Mouse (Mus musculus) megakaryocyte, embryonic 14.5 days (primary cell): Measurements from ENCODE around the gene Olfr653. TPM values are rescaled to one million over a fixed set of nuclear protein-coding genes. Genes with fewer than 3 reads are reported as not detected.

Source experiments
- H3K27me3 ChIP-seq: replicated peaks from 2 replicates; pipeline ENCODE3; 2012; ENCODE audit warnings: inconsistent platforms
- H3K36me3 ChIP-seq: replicated peaks from 2 replicates; pipeline ENCODE3; 2012; ENCODE audit warnings: low read length, inconsistent platforms, mixed read lengths
- H3K4me1 ChIP-seq: 2 replicates; pipeline ENCODE4 v1.6.1; 2012; ENCODE audit warnings: inconsistent platforms
- H3K4me3 ChIP-seq: replicated peaks from 2 replicates; pipeline ENCODE3; 2012; ENCODE audit warnings: moderate library complexity, mild to moderate bottlenecking, inconsistent platforms
- H3K9me3 ChIP-seq: 2 replicates; pipeline ENCODE4 v1.6.1; 2012; ENCODE audit warnings: inconsistent platforms
- FLI1 ChIP-seq: IDR thresholded peaks from 2 replicates; pipeline ENCODE4 v1.6.1; 2012; ENCODE audit warnings: low read length, inconsistent platforms, mixed read lengths
- GATA1 ChIP-seq: IDR thresholded peaks from 3 replicates; pipeline ENCODE4 v1.6.1; 2012; ENCODE audit warnings: mixed read lengths, low read length, inconsistent platforms, borderline replicate concordance
- polyA plus RNA-seq: library from polyadenylated mRNA; stranded (reverse); fragments of >175 nt; gene quantifications from 2 replicates; pipeline ENCODE4 v1.2.3, GENCODE M21; 2012; ENCODE audit warnings: low replicate concordance; ENCODE audit not compliant: insufficient read depth

Gene Olfr653
- polyA plus RNA-seq, 1 experiment, result not detected

GRCm38 (mm10) chr7:104613655-104614054, 36.5 kb downstream of the Olfr653 start, which contains the start of gene Olfr656:
Olfr656 (plus strand) TSS chr7:104613955.
- Histone ChIP-seq H3K4me1 (no peaks in the 10 kb centered on the region), H3K9me3 (peaks cover 6% of the 10 kb centered on the region; the same call in 1 of the 2 replicates), H3K36me3 (no peaks in the 10 kb centered on the region), H3K4me3 (no peak within 1 kb of the TSS), H3K27me3 (no peaks in the 10 kb centered on the region)
- TF ChIP-seq GATA1 (no peak), FLI1 (no peak)

GRCm38 (mm10) chr7:104624494-104624893, 47.4 kb downstream of the Olfr653 start, which contains the start of gene Olfr657:
Olfr657 (plus strand) TSS chr7:104624794.
- H3K4me1 ChIP-seq, result no peaks in the 10 kb centered on the region
- H3K27me3 ChIP-seq, result no peaks in the 10 kb centered on the region
- TF ChIP-seq FLI1 (no peak), GATA1 (no peak)

More at GRCm38 (mm10) chr7:104624494-104624893, 47.4 kb downstream of the Olfr653 start, which contains the start of gene Olfr657:
- no peaks in the 10 kb centered on the region for H3K9me3 ChIP-seq
- no peaks in the 10 kb centered on the region for H3K36me3 ChIP-seq
- H3K4me3 ChIP-seq, result no peak within 1 kb of the TSS

Other genes with a start within 250 kb of the Olfr653 start
- 0.28 TPM in 1 of 2 replicates, not detected in the other for gene Trim34b, start 247.8 kb upstream of the Olfr653 start, polyA plus RNA-seq
- gene Trim12c, start 224.0 kb upstream of the Olfr653 start, polyA plus RNA-seq, result 0.27 TPM in 1 of 2 replicates, not detected in the other
- 0.04 TPM in 1 of 2 replicates, not detected in the other for gene Trim30b, start 207.4 kb upstream of the Olfr653 start, polyA plus RNA-seq
- gene Trim30c, start 176.5 kb upstream of the Olfr653 start, polyA plus RNA-seq, result not detected in 2 replicates
- gene Trim30a, start 112.1 kb upstream of the Olfr653 start, polyA plus RNA-seq, result 0.81 TPM in 1 of 2 replicates, not detected in the other
- 0.09 TPM in 1 of 2 replicates, not detected in the other for gene Trim30d, start 69.5 kb upstream of the Olfr653 start, polyA plus RNA-seq
- not detected in 2 replicates for gene Olfr651, start 27.2 kb upstream of the Olfr653 start, polyA plus RNA-seq
- gene Olfr652, start 16.4 kb upstream of the Olfr653 start, polyA plus RNA-seq, result not detected in 2 replicates
- gene Olfr654, start 9.7 kb downstream of the Olfr653 start, polyA plus RNA-seq, result not detected in 2 replicates
- not detected in 2 replicates for gene Olfr655, start 24.5 kb downstream of the Olfr653 start, polyA plus RNA-seq
- gene Olfr656, start 36.6 kb downstream of the Olfr653 start, polyA plus RNA-seq, result not detected in 2 replicates
- not detected in 2 replicates for gene Olfr657, start 47.5 kb downstream of the Olfr653 start, polyA plus RNA-seq
- not detected in 2 replicates for gene Olfr658, start 70.0 kb downstream of the Olfr653 start, polyA plus RNA-seq
- gene Olfr659, start 89.4 kb downstream of the Olfr653 start, polyA plus RNA-seq, result not detected in 2 replicates
- not detected in 2 replicates for gene Olfr661, start 109.2 kb downstream of the Olfr653 start, polyA plus RNA-seq
- gene Usp17le, start 200.2 kb downstream of the Olfr653 start, polyA plus RNA-seq, result not detected in 2 replicates